Mouse (Mus musculus): ENCODE measurements around the gene Pigk.
A peak's percentile ranks its signal among the peaks of the same experiment; 100 is the strongest.
"Not testable (repeated sequence)": the region's sequence is repeated elsewhere in the genome, so short reads cannot be mapped to it uniquely, and the experiment has no call there.

Gene Pigk

DNA sequence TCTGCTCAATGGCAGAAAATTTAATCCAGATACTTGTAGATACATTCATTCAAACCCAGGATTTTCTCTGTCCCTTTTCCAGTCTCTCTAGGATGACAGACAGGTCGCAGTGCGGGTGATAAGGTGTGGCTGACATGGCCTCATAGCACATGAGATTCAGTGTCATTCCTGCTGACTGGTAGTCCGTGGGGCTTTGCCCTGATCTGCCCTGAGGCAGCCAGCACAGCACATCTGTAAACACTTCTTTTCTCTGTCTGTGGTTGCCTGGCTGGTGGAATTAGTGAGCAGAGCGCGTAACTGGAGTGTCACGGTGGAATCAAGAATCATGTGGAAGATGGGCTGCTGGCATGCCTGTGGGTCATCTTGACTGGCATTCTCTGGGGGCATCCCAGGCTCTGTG, 56.2 kb downstream of the Pigk start:
- DNase-seq, result no peak

GRCm38 (mm10) chr3:152776363-152776762, 62.5 kb downstream of the Pigk start:
- no peak for DNase-seq

GRCm38 (mm10) chr3:152776872-152777540, 63.1 kb downstream of the Pigk start:
- no peak for DNase-seq

DNA sequence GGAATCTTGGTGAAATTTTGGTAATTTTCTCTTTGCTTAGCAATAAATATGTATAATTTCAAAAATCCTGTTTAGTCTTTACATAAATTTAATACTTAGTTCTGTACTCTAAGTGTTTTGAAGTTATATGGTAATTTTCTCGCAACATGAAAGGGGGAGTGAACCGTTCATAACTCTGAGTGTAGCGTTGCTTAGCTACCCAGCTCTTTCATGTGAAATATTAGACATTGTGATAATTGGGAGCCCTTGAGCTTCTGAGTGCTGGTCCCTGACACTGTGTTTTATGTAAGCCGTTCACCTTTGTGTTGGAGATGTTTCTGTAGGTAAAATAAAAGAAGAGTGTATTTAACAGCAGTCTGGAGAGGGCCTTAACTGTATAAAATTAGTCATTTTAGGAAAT, 65.9 kb downstream of the Pigk start:
- DNase-seq, result no peak

- DNase-seq, result peak; percentile 74 to 87
These were observed 69.9 kb downstream of the Pigk start for GRCm38 (mm10) chr3:152783792-152784191.

DNA sequence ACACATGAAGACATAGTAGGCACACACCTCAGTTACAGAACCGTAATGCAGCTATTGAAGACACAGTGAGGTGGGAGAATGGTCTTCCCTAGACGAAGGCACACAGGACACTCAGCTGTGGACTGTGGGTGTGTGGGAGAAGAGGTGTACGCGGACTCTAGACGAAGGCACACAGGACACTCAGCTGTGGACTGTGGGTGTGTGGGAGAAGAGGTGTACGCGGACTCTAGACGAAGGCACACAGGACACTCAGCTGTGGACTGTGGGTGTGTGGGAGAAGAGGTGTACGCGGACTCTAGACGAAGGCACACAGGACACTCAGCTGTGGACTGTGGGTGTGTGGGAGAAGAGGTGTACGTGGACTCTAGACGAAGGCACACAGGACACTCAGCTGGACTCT, 70.5 kb downstream of the Pigk start:
- DNase-seq, result not testable (repeated sequence)

DNA sequence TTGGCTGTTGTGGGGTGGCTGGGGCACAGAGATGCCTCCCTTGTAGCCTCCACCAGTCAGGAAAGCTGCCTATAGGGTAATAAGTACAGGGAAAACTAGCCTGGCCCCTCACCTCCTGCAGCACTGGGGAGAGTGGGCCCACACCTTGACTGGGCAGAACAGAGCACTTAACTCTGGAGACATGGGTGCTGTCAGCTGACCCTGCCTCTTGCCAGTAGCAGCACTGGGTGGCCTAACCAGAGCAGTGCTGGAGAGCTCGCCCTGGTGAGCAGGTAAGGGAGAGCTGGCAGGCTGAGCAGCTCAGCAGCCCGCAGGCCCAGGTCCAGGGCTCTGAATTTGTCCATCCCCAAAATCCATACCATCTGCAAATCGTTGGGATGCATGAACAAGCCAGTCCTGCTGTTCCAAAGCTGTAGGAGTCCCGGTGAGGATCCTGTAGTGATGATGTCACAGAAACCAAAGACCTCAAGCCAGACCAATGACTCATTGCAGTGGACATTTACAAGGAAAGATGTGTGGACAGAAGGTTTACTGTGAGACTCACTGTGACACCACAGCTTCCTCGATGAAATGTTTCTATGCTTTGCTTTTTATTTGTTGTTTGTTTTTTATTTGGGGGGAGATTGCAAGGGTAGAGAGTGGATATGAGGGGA, 74.5 kb downstream of the Pigk start:
- not testable (repeated sequence) for DNase-seq

- DNase-seq, result peak in 1 of 2 experiments; percentile 22
These were observed 78.7 kb downstream of the Pigk start for GRCm38 (mm10) chr3:152792601-152793000.

GRCm38 (mm10) chr3:152793006-152793405, 79.1 kb downstream of the Pigk start:
- no peak for DNase-seq

DNA sequence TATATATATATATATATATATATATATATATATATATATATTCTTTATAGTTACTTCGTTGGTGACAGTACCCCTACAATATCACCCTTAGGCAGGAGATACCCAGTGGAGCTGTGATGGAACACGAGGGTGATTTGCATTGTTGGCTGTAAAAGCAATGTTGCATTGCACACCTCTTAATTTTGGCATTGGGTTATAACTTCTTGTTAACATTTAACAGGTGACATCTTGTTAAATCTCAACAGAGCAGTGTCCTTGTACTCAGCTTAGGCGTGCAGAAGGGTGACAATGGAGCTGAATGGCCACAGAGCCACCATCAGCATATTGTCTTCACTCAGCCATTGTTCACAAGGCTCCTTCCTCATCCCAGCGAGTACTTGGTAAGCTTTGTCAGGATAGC, 82.3 kb downstream of the Pigk start:
- DNase-seq, result no peak

GRCm38 (mm10) chr3:152797354-152797753, 83.5 kb downstream of the Pigk start:
- DNase-seq, result no peak

DNA sequence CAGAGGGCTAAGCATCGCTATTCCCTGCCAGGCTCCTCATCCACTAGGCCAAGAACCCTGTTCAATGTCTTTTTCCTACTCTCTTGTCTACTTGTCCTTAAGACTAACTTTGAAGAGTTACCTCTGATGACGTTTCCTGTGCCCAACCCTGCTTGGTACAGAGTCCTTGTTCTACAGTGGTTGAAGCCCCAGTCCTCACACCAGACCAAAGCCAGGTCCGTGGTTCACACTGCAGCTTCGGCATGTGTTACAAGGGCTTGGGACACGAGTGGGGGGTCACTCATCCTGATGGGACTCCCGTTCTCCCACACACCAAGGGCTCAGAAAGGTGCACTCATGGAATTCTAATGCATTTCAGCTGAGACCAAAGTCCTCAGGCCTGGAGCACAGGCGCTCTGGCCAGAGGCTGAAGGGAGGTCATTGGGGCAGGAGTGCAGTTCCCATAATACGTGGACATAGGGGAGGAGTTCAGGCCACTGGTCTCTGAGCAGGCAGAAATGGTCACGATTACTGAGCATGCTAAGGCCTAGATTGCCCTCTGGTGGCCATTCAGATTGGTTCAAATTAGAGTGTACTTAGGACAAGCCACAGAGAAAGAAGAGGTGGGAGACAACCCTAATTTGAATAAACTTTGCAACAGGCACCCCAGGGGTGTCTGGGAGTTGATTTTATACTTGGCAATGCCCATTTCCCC, 86.0 kb downstream of the Pigk start:
- DNase-seq, result peak in 1 of 2 experiments; percentile 48

- no peak for DNase-seq
These were observed 100.0 kb downstream of the Pigk start for GRCm38 (mm10) chr3:152813905-152814304.

DNA sequence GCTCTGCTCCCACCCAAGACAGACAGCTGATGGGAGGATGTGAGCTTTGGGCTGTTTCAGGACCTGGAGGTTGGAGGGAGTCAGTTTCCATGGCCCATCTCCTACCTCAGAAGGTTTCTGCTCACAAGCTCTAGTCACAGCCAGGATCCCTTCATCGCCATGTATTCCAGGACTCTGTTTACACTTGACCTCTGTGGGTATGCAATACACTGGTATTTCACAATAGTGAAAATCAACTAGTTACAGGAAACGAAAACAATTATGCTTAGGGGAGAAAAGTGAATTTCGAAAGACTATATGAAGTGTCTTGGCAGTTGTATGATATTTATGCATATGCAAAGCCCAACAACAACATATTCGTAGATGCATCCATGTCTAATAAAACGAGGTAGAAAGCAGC, 101.2 kb downstream of the Pigk start:
- DNase-seq, result no peak

GRCm38 (mm10) chr3:152820406-152820805, 106.5 kb downstream of the Pigk start:
- DNase-seq, result no peak

DNA sequence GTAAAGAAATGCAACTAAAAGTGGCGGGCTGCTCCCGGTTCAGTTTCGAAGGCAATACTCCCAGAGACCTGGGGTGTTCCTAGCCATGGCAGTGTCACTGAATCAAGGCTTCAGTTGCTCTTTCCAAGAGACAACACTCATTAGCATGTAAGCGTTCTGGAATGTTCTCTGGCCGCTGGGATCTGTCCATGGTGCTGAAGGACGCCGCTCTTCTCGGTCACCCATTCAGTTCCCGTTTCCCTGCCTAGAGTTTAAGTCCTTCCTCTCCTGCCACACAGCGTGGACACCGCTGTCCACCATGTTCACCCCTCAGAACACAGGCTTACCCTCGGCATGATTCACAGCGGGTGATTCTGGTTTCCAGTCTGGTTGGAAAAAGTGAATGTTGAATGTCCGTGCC, 107.3 kb downstream of the Pigk start:
- DNase-seq, result peak in 1 of 2 experiments; percentile 21

DNA sequence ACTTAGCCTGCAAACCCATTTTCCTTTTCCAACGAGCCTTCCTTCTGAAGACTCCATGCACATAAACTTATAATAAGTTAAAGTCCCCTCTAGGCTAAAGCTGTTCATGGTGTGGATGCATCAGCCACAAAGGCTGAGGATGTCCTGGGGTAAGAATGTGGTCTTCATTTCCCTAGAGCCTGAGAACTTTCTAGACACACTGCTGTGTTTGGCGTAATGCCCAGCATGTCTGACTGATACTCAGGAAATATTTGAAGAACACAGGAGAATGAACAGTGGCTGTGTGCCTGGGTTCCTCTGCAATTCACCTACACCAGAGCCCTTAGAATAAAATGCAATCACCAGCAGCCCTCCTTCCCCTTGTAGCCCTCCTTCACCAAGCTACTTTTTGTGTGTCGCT, 117.5 kb downstream of the Pigk start:
- DNase-seq, result peak in 1 of 2 experiments; percentile 11

DNA sequence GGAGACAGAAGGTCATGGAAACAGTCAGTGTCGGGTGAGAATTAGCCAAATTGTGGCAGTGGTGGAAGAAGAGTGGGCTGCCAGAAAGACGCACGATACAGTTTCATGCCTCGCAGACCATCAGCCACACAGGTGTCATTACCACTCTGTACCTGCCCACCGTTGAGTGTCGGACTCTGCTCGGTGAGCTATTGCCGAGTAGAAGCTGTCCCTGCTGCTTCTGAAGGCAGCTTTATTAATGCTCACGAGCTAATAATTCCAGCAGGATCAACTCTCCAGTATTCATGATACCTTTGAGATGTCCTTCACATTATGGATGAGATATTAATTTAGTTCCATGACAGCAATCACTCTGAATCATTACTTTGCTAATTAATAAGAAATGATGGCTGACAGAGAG, 118.1 kb downstream of the Pigk start:
- DNase-seq, result no peak

DNA sequence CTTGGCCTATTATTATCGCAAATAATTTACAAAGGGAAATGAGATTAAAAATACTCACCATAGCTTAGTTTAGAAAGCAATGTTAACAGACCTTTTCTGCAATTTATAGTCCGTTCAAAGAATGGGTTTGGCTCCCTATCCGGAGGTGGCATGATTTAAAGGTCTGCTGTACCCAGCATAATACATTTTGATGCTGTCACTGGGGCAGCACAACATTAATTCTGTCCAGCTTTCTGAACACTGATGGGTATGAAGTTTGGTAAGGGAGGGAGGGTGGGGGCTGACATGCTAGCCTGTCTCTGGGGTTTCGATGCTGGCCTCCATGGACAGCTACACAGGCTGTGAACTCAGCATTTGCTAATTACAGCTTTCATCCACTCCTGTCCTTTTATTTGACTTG, 118.5 kb downstream of the Pigk start:
- no peak for DNase-seq

- no peak for DNase-seq
These were observed 123.5 kb downstream of the Pigk start for GRCm38 (mm10) chr3:152837407-152837806.

GRCm38 (mm10) chr3:152837938-152838337, 124.0 kb downstream of the Pigk start:
- DNase-seq, result no peak

GRCm38 (mm10) chr3:152841264-152841663, 127.4 kb downstream of the Pigk start:
- DNase-seq, result no peak

DNA sequence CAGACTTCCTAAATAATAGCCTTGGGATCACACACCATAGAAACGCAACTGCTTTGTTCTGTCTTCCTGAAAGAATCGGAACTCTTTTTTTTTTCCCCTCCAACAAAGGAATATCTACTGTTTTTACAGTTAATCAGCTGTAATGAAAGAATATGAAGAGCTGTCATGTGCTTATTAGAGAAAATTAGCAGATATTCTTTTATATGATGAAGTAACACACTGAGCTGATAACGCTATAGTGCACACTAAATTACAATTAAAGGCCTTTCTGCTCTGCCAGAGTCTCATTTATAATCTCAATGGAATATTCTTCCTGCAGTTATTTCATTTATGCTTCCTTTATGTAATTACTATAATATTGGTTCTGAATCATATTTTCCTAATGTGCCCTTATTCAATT, 128.7 kb downstream of the Pigk start:
- no peak for DNase-seq

DNA sequence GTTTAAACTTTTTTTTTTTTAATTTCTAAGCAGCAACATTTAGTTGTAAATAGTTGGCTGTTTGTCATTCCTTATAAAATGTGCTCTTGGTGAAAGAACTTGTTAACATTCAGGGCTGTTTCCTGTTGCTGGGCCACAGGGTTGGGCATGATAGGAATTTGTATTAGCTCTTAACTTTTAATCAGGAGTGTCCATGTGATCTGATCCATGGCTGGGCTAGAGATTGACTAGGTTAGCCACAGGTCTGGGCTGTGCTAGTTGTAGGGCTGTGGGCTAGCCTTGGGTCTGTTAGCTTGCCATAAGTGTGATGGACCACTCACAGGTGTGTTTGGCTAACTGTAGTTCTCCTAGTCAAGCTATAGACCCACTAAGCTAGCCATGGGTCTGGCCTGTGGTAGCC, 130.0 kb downstream of the Pigk start:
- DNase-seq, result no peak
